Mouse (Mus musculus): ENCODE measurements at regions not wholly inside any gene's neighbourhood (a gene's known extent, or its start where the extent isn't known, plus 50 kb on each side); places are given as distances from the start of the nearest gene placed in this dataset.

- no peak for DNase-seq
- intact Hi-C loops (cut with DNase I): no loop called here
Observed at GRCm38 (mm10) chr7:61939971-61940705, 406.2 kb upstream of the Ndn start.

GRCm38 (mm10) chr7:61982203-61982932 is 364.0 kb upstream of the Ndn start:
- peak in 1 of 2 experiments; percentile 1 for DNase-seq
- intact Hi-C loops (cut with DNase I): no loop called here

DNA sequence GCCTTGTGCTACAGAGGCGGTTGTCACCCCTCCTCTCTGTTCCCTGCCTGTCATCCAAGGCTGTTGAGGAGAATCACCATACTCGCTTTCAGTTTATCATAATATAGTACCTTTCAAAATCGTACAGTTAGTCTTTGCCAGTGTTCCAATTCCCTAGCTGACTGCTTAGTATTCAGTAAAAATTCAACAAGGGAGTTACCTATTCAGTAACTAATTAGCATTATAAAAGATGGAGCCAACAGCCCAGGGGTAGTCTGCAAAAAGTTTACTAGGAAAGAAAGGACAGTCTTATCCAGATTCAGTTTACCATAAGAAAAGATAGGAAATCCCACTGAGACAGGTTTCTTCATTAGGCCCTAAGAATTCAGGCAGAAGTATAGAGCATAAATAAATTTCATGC is 319.7 kb upstream of the Ndn start:
- no peak for DNase-seq
- intact Hi-C loops (cut with DNase I): no loop called here

GRCm38 (mm10) chr7:62045743-62046451 is 300.5 kb upstream of the Ndn start:
- no peak for DNase-seq
- intact Hi-C loops (cut with DNase I): no loop called here

DNA sequence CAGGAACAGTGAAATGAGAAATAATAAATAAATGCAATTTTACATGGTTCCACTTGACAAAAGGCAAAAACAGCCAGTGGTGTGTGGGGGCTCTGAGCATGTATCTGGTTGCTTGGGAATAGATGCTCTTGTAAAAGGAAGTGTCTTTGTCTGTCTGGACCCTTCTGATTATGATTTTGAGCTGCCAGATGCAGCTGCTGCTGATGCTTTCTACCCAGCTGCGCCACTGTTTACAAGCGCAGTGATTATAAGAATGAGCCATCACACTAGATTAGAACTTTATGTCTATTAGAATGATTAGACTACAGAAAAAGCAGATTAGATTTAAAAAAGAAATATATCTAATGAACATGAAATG is 299.9 kb upstream of the Ndn start:
- no peak for DNase-seq

DNA sequence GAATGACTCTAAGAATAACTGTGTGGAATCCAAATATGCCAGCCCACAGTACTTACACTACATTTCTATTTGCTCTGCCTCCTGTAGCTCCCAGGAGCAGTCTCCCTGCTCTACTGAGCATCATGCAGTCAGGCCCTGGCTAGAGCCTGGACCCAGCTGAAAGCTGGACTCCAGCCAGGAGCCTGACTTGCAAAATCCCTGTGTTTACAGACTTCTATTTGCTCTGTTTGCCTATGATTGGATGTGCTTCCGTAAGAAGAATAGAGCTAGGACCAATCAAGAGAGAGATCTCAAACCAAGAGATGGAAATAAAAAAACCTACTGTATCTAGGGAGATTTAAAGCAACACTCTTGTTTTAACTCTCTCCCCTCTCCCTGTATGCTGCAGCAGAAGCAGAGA is 267.8 kb upstream of the Ndn start:
- intact Hi-C loops (cut with DNase I): no loop called here

More for the DNA sequence above, 299.9 kb upstream of the Ndn start:
- intact Hi-C loops (cut with DNase I): no loop called here

DNA sequence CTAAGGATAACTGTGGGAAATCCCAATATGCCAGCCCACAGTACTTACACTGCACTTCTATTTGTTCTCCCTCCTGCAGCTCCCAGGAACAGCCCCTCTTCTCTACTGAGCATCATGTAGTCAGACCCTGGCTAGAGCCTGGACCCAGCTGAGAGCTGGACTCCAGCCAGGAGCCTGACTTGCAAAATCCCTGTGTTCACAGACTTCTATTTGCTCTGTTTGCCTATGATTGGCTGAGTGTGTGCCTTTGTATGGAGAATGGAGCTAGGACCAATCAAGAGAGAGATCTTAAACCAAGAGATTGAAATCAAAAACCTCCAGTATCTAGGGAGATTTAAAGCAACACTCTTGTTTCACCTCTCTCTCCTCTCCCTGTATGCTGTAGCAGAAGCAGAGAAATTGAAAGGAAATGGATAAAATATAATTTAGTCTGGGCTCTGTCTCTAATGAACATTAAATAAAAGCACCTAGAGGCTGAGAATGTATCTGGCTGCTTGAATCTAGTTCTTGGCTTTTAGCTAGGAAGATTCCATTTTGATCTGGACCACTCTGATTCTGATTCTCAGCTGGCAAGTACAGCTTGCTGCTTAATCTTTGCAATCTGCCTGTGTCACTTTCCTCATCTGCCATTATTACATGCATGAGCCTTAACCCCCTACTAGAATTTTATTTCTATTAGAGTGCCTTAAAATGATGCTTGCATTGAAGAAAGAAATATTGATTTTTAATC is 261.1 kb upstream of the Ndn start:
- intact Hi-C loops (cut with DNase I): no loop called here
- DNase-seq: no peak

More for the DNA sequence above, 267.8 kb upstream of the Ndn start:
- DNase-seq: no peak

Small RNAs in the stretch of these regions (microRNA-seq; reads per million reads assigned to microRNA genes)
- gene Gm24923: 0 to 0.72 reads per million in 2 experiments
- gene Mir344-2: 0 reads per million in 2 experiments
- 0 to 8.6 reads per million in 2 experiments for gene Mir344f
- 0 to 10.5 reads per million in 2 experiments for gene Mir344g
- 0 reads per million in 2 experiments for gene Mir344i
